Mouse (Mus musculus) lung, postnatal 4 days (tissue): ENCODE data around the gene Gm14403.
"Not testable (repeated sequence)": the region's sequence is repeated elsewhere in the genome, so short reads cannot be mapped to it uniquely, and the experiment has no call there.

Source experiments
- DNase-seq, 2 experiments: peaks; one replicate each; pipeline ENCODE4 v3.0.0; 2021

The Gm14403 gene

GRCm38 (mm10) chr2:177498067-177498466 lies at the start of gene Gm14403:
Gene Gm14403 (plus strand): TSS chr2:177498215.
- DNase-seq = peak; percentile 54

- DNase-seq = peak; percentile 35 to 49
Measured at GRCm38 (mm10) chr2:177464676-177465075, 33.3 kb upstream of the Gm14403 start, which contains the start of gene Zfp970. Gene Zfp970 (plus strand): TSS chr2:177464733.

GRCm38 (mm10) chr2:177468222-177468621 lies 29.8 kb upstream of the Gm14403 start:
- DNase-seq = not testable (repeated sequence)

GRCm38 (mm10) chr2:177472261-177472660 lies 25.8 kb upstream of the Gm14403 start:
- DNase-seq = peak in 1 of 2 experiments; percentile 29

GRCm38 (mm10) chr2:177481971-177482370 lies 16.0 kb upstream of the Gm14403 start:
- not testable (repeated sequence) for DNase-seq

DNA sequence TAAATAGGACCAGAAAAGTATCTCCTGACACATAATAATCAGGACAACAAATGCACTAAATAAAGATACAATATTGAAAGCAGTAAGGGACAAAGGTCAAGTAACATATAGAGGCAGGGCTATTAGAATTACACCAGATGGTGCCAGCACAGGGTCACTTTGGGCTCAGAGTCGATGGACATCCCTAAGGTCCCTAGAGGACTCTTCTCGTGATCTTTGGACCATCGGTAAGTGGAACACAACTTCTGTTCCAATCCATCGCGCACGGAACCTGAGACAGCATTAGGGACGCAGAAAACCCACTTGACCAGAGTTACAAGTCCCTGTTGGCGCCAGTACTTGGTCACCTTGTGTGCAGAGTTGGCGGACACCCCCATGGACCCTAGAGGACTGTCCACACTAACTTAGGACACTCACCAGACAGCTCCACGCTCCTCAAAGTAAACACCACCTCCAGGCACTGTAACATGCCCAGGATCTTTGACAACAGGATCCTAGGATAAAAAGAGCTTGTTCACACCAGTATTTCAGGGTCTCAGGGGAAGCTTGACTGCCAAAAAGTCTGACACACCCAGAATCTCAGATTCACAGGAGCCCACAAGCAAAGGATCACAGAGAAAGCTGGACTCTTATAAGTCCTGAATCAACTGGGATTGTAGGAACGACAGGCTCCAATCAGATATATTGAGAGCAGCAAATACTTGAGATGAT lies 14.6 kb upstream of the Gm14403 start:
- not testable (repeated sequence) for DNase-seq

DNA sequence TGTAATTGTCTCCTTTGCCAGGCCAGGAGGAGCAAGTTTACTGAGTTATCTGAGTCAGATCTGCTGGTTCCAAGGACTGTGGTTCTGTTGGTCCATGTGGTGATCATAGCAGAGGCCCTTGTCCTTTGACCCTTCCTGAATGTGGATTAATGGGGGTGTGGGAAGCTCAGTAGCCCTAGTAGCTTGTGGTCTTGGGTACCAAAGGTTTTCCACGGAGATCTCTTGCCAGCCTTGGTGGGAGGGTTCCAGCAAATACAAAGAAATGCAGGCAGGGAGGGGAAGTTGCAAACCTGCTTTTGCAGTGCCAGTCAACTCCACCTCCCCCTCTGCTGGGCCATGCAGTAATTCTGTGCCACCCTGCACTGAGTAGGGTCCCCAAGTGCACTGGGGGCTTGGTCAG lies 1.2 kb downstream of the Gm14403 start:
- not testable (repeated sequence) for DNase-seq

GRCm38 (mm10) chr2:177505211-177505719 lies 7.2 kb downstream of the Gm14403 start:
- DNase-seq = not testable (repeated sequence)

GRCm38 (mm10) chr2:177511381-177511780 lies 13.4 kb downstream of the Gm14403 start:
- not testable (repeated sequence) for DNase-seq

DNA sequence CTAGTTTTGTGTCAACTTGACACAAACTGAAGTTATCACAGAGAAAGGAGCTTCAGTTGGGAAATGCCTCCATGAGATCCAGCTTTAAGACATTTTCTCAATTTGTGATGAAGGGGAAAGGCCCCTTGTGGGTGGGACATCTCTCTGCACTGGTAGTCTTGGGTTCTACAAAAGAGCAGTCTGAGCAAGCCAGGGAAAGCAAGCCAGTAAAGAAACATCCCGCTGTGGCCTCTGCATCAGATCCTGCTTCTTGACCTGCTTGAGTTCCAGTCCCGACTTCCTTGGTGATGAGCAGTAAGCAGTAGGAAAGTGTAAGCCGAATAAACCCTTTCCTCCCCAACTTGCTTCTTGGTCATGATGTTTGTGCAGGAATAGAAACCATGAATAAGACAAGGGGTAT lies 14.0 kb downstream of the Gm14403 start:
- DNase-seq = not testable (repeated sequence)

- DNase-seq = not testable (repeated sequence)
Measured at GRCm38 (mm10) chr2:177513991-177514479, 16.0 kb downstream of the Gm14403 start.

- DNase-seq = not testable (repeated sequence)
Measured at GRCm38 (mm10) chr2:177517746-177518145, 19.7 kb downstream of the Gm14403 start.

DNA sequence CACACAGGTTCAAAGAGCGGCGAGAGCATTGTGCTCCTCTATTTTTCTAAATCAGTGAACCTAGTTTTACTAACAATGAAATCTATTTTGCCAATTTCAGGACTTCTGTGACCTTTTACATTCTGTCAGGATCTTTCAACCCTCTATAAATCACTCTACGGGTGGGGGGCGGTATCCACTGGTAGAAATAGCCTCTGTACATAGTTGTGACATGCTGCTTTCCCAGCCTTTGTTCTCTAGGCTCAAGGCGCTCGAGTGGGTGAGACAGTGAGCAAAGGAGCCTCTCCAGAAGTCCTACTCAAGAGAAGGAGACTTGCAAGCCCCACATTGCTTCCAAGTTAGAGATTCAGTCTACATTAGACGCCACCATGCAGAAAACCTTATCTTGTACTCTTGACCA lies 20.3 kb downstream of the Gm14403 start:
- DNase-seq = not testable (repeated sequence)

DNA sequence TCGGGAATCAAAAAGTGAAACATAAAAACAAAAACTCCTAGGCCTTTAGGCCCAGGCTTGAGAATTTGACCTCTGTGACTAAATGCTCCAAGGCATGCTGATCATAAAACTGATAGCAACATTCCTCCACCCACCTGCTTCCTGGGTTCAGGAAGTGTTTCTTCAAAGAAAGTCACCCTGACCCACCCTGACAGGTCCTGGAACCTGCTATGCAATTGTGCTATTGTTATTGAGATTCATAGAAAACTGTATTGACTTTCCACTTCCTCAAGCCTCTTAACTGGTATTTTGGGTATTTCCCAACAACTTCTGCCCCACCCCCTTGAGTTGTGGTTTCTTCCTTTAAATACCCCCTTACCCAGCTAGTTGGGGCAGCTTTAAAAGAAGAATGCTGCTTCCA lies 20.9 kb downstream of the Gm14403 start:
- not testable (repeated sequence) for DNase-seq

GRCm38 (mm10) chr2:177520035-177520434 lies 22.0 kb downstream of the Gm14403 start:
- DNase-seq = no peak

DNA sequence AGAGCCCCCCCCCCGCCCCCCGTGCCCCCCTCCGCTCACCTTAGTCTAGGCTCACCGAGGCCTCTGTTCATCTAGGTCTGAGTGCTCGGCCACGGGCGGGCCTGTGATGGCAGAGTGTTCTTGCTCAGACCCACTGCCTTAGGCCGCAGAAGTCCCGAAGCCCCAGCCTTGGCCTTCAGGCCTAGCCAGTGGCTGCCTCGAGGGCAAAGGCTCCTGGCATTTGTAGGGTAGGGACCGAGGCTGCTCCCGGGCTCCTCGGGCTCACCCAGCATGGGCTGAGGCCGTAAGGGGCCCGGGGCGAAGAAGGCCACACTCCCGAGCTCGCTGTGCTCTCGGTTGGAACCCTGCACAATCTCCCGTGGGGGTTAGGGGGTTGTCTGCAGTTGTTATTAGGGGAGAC lies 25.0 kb downstream of the Gm14403 start:
- no peak for DNase-seq

DNA sequence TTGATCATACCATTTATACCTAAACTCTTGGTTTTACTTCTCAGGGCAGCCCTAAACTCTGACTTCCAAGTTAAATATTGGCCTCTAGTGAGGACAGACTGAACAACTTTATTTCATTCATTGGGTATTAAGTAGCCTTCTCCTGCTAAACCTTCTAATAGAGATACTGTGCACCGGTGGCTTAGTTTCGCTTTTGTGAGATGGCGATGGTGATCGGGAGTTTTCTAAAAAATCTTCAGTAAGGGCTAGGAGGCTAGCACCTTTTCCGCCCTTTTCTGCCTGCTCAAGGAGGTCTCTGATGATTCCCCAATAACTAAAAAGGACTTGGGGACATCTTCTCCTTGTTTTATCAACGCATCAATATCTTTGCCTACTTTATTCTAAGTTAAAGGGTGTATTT lies 25.7 kb downstream of the Gm14403 start:
- not testable (repeated sequence) for DNase-seq

GRCm38 (mm10) chr2:177524171-177524570 lies 26.2 kb downstream of the Gm14403 start:
- DNase-seq = not testable (repeated sequence)

DNA sequence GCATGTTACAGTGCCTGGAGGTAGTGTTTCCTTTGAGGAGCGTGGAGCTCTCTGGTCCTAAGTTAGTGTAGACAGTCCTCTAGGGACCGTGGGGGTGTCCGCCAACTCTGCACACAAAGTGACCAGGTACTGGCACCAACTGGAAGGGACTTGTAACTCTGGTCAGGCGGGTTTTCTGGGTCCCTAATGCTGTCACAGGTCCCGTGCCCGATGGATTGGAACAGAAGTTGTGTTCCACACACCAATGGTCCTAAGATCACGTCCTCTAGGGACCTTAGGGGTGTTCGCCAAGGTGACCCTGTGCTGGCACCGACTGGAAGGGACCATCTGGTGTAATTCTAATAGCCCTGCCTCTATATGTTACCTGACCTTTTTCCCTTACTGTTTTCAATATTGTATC lies 37.9 kb downstream of the Gm14403 start:
- DNase-seq = peak in 1 of 2 experiments; percentile 34

GRCm38 (mm10) chr2:177537141-177537540 lies 39.1 kb downstream of the Gm14403 start:
- DNase-seq = not testable (repeated sequence)

- not testable (repeated sequence) for DNase-seq
Measured at GRCm38 (mm10) chr2:177537717-177538116, 39.7 kb downstream of the Gm14403 start.

DNA sequence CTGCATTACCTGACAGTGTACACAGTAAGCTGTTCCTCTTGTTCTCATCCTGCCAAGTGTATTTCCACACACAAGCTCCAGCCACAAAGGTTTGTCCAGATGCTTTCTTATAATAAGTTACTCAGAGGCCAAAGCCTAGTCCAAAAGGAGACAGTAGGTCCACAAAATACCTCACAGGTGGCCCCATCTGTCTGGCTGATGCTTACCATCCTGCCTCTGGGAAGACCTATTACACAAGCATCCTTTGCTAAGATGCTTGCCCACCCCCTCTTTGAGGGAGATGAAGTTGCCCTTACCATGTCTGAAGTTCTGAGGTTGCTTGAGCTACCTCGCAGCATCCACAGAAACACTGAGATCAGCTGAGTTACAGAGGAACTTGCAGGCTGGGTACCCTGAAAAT lies 57.2 kb downstream of the Gm14403 start:
- DNase-seq = peak in 1 of 2 experiments; percentile 20
